Mouse (Mus musculus): ENCODE measurements at regions not wholly inside any gene's neighbourhood (a gene's known extent, or its start where the extent isn't known, plus 50 kb on each side); places are given as distances from the start of the nearest gene placed in this dataset.

DNA sequence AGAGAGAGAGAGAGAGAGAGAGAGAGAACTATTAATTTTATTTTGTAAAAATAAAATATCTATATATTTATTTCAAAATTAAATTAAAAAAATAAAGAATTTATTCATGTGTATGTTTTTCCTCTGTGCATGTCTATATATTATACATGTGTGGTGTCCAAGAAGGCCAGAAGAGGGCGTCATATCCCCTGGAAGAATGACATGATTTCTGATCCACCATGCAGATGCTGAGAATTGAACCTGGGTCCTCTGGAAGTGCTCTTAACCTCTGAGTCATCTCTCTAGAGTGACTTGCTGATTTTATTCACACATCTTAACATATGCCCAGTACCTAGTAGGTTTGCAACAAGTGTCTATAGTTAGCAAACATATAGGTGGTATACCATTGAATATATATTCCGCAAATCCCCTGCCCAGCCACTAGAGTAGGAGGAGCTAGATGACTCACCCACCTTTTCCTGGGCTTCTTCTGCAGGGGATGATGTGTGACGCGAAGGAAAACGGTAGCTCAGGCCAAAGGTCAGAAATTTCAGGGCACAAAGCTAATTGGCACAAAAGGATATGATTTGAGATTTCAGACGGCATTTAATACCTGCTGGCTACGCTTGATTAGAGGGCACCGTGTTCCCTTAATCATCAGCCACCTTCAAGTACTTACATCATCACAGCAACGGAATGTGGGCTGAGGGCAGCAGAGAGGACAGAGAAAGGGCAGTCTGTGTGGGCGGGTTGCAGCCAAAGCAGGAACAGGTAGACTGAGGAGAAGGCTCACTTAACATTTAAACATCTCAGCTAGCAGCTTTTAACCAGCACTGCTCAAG lies 105.3 kb upstream of the Map4k3 start:
- 42% methylated on average over 10 of the region's 10 CpGs for WGBS
- peak; percentile 23 for DNase-seq
- H3K4me1 ChIP-seq (ENCODE audit: control insufficient read depth, insufficient read depth, low read length), result no peaks in the 10 kb centered on the region; the same call in 1 of the 2 replicates
- TF ChIP-seq POLR2A (IDR thresholded peaks at IDR 0.05; ENCODE audit: borderline replicate concordance, extremely low read depth, low read depth, low read length), result no peak
- no peak for TF ChIP-seq CTCF (IDR thresholded peaks at IDR 0.05; ENCODE audit: insufficient read depth, low read length)
- H3K4me3 ChIP-seq (replicated peaks; ENCODE audit: extremely low read depth, low read depth, low read length), result no peak overlapping the region

DNA sequence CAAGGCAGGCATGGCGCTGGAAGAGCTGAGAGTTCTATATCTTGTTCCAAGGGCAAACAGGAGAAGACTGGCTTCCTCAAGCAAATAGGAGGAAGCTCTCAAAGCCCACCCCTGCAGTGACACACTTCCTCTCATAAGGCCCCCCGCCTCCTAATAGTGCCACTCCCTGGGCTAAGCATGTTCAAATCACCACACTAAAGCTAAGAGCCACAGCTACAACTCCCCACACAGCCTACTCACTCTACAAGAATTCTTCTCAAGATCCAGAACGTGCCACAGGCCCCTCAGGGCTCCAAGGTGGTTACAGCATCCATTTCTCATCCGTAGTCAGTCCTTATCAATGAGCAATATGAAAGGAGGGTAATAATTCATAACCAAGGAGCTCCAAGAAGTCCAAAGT lies 103.4 kb upstream of the Map4k3 start:
- TF ChIP-seq CTCF (IDR thresholded peaks at IDR 0.05; ENCODE audit: insufficient read depth, low read length), result no peak
- no peak for TF ChIP-seq POLR2A (IDR thresholded peaks at IDR 0.05; ENCODE audit: borderline replicate concordance, extremely low read depth, low read depth, low read length)

DNA sequence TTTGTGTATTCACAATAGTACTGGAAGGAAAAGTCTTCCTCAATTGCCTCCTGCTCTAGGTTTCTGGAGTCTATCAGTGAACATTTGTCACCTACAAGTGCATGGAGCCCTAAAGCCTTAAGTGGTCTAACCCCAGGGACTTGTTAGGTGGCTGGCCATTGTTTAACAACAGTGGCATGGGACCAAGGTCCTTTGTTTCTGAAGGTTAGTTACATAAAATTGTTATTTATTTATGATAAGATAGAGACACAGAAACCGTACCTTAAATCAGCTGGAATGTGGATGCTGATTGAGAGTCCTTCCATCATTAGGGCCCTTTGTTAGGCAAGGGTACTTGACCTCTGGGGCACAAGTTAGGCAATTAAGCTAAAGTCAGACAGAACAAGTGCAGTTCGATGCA lies 99.6 kb upstream of the Map4k3 start:
- no peak for DNase-seq
- WGBS, result 45% methylated on average over 2 of the region's 2 CpGs
- no peak for TF ChIP-seq CTCF (IDR thresholded peaks at IDR 0.05; ENCODE audit: insufficient read depth, low read length)
- TF ChIP-seq POLR2A (IDR thresholded peaks at IDR 0.05; ENCODE audit: borderline replicate concordance, extremely low read depth, low read depth, low read length), result no peak
- Histone ChIP-seq H3K4me3 (replicated peaks; ENCODE audit: extremely low read depth, low read depth, low read length) (no peak overlapping the region), H3K4me1 (ENCODE audit: control insufficient read depth, insufficient read depth, low read length) (peaks cover 15% of the 10 kb centered on the region)

More for the DNA sequence above, 103.4 kb upstream of the Map4k3 start:
- Histone ChIP-seq H3K4me1 (ENCODE audit: control insufficient read depth, insufficient read depth, low read length) (peaks cover 2% of the 10 kb centered on the region), H3K4me3 (replicated peaks; ENCODE audit: extremely low read depth, low read depth, low read length) (no peak overlapping the region)
- DNase-seq, result no peak
- WGBS, result 80% methylated on average over 4 of the region's 4 CpGs

DNA sequence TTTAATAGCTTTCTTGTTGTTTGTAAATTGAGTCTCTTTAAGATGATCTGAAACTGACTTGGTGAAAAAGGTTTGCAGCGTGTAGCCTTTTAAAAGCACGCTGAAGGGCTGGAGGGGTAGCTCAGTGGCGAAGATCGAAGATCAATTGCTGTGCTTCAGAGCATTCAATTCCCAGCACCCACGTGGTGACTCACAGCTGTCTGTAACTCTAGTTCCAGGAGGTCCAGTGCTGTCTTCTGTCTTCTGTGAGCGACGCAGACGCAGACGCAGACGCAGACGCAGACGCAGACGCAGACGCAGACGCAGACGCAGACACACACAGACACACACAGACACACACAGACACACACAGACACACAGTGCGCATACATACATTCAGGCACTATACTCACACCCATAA lies 99.1 kb upstream of the Map4k3 start:
- Histone ChIP-seq H3K4me1 (ENCODE audit: control insufficient read depth, insufficient read depth, low read length) (peaks cover 15% of the 10 kb centered on the region), H3K4me3 (replicated peaks; ENCODE audit: extremely low read depth, low read depth, low read length) (no peak overlapping the region)
- 93% methylated on average over 17 of the region's 17 CpGs for WGBS
- no peak for TF ChIP-seq POLR2A (IDR thresholded peaks at IDR 0.05; ENCODE audit: borderline replicate concordance, extremely low read depth, low read depth, low read length)
- TF ChIP-seq CTCF (IDR thresholded peaks at IDR 0.05; ENCODE audit: insufficient read depth, low read length), result no peak
- no peak for DNase-seq

DNA sequence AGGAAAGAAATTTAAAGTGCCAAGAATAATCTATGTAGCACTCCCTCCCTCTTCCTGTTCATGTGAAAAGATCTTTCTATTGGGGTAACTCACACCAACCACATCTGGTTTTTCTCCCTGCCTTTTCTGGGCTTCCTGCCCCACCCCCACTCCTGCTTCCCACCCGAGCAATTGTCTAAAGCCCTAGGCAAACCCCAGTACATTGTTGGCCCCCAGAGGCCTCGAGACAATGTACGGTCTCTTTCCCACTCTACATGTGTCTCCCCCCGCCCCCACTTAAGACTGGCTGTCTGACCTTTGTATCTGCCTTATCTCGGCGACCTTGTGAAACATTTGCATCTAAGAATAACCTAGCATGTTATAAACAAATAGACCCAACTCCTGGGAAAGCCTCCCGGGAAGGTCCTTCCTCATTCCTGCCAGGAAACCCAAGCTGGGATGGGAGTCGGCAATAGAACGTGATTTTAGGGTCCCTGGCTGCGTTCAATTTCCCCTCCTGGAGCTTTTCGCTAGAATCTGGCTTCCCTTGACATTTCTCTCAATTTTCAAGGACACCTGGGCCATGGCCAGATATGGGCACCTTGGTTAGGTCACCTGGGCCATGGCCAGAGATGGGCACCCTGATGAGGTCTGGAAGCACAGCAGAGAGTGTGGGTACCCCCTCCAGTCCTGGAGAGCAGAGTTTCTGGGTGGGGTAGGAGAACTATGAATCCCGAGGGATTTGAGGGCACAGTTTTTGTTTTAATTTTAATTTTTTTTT lies 97.9 kb upstream of the Map4k3 start:
- Histone ChIP-seq H3K4me3 (replicated peaks; ENCODE audit: extremely low read depth, low read depth, low read length) (no peak overlapping the region), H3K4me1 (ENCODE audit: control insufficient read depth, insufficient read depth, low read length) (peaks cover 15% of the 10 kb centered on the region)
- 15% methylated on average over 12 of the region's 12 CpGs for WGBS
- DNase-seq, result no peak
- no peak for TF ChIP-seq POLR2A (IDR thresholded peaks at IDR 0.05; ENCODE audit: borderline replicate concordance, extremely low read depth, low read depth, low read length)
- no peak for TF ChIP-seq CTCF (IDR thresholded peaks at IDR 0.05; ENCODE audit: insufficient read depth, low read length)

DNA sequence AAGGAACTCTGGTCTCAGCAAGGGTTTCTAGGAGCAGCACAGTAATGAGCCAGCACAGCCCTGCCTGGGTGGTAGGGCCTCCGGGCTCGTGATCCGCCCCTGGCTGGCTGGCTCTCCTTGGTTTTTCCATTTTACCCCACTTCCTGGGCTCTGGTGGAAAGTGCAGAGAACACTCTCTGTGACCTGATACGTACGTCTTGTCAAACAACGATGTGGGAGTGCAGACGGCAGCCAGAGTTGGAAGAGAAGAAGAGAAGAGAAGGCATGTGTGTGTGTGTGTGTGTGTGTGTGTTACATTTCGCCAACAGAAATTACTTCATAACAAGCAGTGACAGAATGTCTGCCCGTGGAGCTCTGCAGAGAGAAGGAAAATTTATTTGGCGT lies 97.2 kb upstream of the Map4k3 start:
- 16% methylated on average over 10 of the region's 10 CpGs for WGBS
- peaks cover 15% of the 10 kb centered on the region for H3K4me1 ChIP-seq (ENCODE audit: control insufficient read depth, insufficient read depth, low read length)
- H3K4me3 ChIP-seq (replicated peaks; ENCODE audit: extremely low read depth, low read depth, low read length), result no peak overlapping the region
- DNase-seq, result no peak
- TF ChIP-seq CTCF (IDR thresholded peaks at IDR 0.05; ENCODE audit: insufficient read depth, low read length), result no peak
- no peak for TF ChIP-seq POLR2A (IDR thresholded peaks at IDR 0.05; ENCODE audit: borderline replicate concordance, extremely low read depth, low read depth, low read length)

DNA sequence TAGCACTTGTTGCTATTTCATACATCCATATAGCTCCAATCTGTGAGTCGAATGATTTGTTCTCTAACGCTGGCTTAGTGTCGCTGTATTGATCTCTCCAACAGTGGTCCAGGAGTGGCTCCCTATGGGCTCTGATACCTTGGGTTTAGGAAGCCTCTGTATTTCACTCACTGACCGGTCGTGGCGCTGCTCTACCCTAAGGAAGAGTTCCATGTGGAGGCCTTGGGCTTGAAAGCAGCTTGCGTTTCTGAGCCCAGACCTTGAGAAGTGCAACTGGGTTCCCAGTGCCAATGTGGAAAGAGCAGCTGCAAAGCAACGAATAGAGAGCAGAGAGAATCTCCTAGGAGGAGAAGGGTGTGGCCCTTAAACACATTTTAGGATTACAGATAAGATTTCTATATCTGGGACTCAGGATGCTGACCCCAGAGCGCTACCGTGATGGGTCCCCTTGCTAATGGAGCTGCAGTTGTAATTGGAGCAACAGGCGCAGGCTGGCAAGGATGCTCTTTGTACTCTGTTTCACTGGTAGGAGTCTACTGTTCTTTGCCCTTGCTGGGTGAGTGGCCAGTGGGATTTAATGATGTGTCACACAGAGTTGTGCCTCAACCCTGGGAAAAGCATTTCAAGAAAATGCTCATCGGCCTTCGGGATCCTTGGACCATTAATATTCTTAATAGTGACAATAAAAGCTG lies 96.7 kb upstream of the Map4k3 start:
- DNase-seq, result no peak
- no peak overlapping the region for H3K4me3 ChIP-seq (replicated peaks; ENCODE audit: extremely low read depth, low read depth, low read length)
- WGBS, result 75% methylated on average over 13 of the region's 13 CpGs
- TF ChIP-seq POLR2A (IDR thresholded peaks at IDR 0.05; ENCODE audit: borderline replicate concordance, extremely low read depth, low read depth, low read length) (no peak), CTCF (IDR thresholded peaks at IDR 0.05; ENCODE audit: insufficient read depth, low read length) (no peak)
- peaks cover 15% of the 10 kb centered on the region for H3K4me1 ChIP-seq (ENCODE audit: control insufficient read depth, insufficient read depth, low read length)

DNA sequence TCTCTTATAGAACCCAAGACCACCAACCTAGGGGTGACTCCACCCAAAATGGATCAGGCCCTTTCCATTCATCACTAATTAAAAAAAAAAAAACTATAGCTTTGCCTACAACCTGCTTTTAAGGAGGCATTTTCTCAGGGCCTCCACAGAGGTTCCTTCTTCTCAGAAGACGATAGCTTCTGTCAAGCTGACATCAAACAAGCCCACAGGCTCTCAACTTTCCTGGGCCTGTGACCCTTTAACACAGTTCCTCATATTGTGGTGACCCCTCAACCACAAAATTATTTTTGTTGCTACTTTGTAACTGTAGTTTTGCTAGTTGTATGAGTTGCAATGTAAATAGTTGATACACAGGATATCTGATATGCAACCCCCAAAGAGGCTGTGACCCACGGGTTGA lies 96.0 kb upstream of the Map4k3 start:
- TF ChIP-seq CTCF (IDR thresholded peaks at IDR 0.05; ENCODE audit: insufficient read depth, low read length), result no peak
- TF ChIP-seq POLR2A (IDR thresholded peaks at IDR 0.05; ENCODE audit: borderline replicate concordance, extremely low read depth, low read depth, low read length), result no peak
- no peak overlapping the region for H3K4me3 ChIP-seq (replicated peaks; ENCODE audit: extremely low read depth, low read depth, low read length)
- no peak for DNase-seq
- H3K4me1 ChIP-seq (ENCODE audit: control insufficient read depth, insufficient read depth, low read length), result peaks cover 15% of the 10 kb centered on the region
- 76% methylated on average over 2 of the region's 2 CpGs for WGBS

DNA sequence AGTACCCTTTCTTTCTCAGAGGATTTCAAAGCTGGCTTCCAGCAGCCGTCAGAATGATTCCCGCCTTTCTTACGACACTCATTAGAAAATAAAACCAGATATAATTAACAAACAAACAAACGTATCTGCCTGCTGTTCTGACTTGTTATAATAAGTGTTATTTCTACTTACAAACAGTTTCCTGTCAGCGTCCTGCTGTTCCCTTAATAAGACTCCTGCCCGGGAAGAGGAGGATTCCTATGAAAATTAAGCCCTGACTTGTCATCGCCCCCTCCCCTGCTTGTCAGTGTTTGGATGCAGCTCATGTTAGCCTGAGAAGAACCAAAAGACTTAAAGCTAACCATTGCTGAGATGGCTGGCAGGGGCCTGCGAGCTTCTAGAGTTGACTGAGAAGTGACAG lies 92.6 kb upstream of the Map4k3 start:
- no peak overlapping the region for H3K4me3 ChIP-seq (replicated peaks; ENCODE audit: extremely low read depth, low read depth, low read length)
- TF ChIP-seq POLR2A (IDR thresholded peaks at IDR 0.05; ENCODE audit: borderline replicate concordance, extremely low read depth, low read depth, low read length) (no peak), CTCF (IDR thresholded peaks at IDR 0.05; ENCODE audit: insufficient read depth, low read length) (no peak)
- peaks cover 6% of the 10 kb centered on the region; the same call in 1 of the 2 replicates for H3K4me1 ChIP-seq (ENCODE audit: control insufficient read depth, insufficient read depth, low read length)
- no peak for DNase-seq
- WGBS, result 57% methylated on average over 8 of the region's 8 CpGs

Measured in lung, adult 2 months (tissue).